Mouse (Mus musculus): ENCODE measurements around the gene Zfp874a. TPM values are rescaled to one million over a fixed set of nuclear protein-coding genes. Genes with fewer than 3 reads are reported as not detected.
"Not testable (repeated sequence)": the region's sequence is repeated elsewhere in the genome, so short reads cannot be mapped to it uniquely, and the experiment has no call there.

Gene Zfp874a
- polyA plus RNA-seq, 1 experiment from 2014 or later = 8.7 TPM

DNA sequence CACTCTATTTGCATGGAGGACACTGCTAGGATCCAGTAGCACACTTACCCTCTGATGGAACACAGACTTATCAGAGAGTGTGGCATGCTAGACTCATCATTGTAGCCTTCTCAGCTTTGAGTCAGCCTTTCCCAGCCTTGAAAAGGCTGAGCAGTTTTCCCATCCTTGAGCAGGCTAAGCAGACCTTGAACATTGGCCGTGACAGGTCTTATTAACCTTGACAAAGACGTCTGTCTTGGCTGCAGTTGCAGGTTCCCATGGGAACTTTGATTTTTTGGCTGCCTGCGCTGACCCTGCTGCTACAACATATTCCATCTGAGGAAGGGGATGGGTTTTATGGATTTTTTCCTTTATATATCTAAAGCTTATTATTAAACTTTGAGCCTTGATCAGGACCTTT is 23.3 kb downstream of the Zfp874a start:
- no peak overlapping the region for H3K9ac ChIP-seq
- no peak overlapping the region for H3K4me2 ChIP-seq
- H3K4me1 ChIP-seq = no peaks in the 10 kb centered on the region
- no peak for ATAC-seq (ENCODE audit: insufficient read depth, low FRiP score, low read depth)
- no peak overlapping the region for H3K27ac ChIP-seq
- H3K27me3 ChIP-seq (replicated peaks) = no peaks in the 10 kb centered on the region
- no peak overlapping the region for H3K4me3 ChIP-seq (replicated peaks)
- WGBS = 70% methylated on average over 3 of the region's 3 CpGs
- no peaks in the 10 kb centered on the region for H3K36me3 ChIP-seq
- no peaks in the 10 kb centered on the region for H3K9me3 ChIP-seq

- not testable (repeated sequence) for H3K4me3 ChIP-seq (replicated peaks); H3K27ac ChIP-seq; H3K27me3 ChIP-seq (replicated peaks); H3K9ac ChIP-seq; H3K4me2 ChIP-seq; H3K9me3 ChIP-seq; H3K4me1 ChIP-seq; H3K36me3 ChIP-seq; ATAC-seq (ENCODE audit: insufficient read depth, low FRiP score, low read depth)
Observed at GRCm38 (mm10) chr13:67425699-67426098, 25.7 kb downstream of the Zfp874a start.

DNA sequence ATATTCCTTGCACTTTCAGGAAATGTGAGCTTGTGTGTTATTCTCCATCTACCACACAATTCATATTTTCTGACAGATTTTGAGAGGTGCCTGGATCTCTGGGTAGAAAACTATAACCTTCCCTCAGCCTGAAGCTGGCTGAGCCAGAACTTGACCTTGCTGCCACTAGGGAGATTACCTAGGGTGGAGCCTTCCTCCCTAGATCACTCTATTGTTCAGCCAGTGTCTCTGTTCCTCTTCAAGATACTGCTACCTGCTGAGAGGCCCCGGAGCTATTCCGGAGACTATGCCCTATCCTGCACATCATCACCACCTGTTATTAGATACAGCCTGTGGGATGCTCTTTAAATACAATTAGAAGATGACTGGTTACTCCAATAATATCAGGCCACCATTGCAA is 28.9 kb downstream of the Zfp874a start:
- H3K27ac ChIP-seq; H3K4me3 ChIP-seq (replicated peaks); H3K27me3 ChIP-seq (replicated peaks); H3K4me2 ChIP-seq; H3K36me3 ChIP-seq; H3K9me3 ChIP-seq; H3K9ac ChIP-seq; H3K4me1 ChIP-seq; ATAC-seq (ENCODE audit: insufficient read depth, low FRiP score, low read depth): not testable (repeated sequence)
- WGBS = 74% methylated on average over 2 of the region's 2 CpGs

DNA sequence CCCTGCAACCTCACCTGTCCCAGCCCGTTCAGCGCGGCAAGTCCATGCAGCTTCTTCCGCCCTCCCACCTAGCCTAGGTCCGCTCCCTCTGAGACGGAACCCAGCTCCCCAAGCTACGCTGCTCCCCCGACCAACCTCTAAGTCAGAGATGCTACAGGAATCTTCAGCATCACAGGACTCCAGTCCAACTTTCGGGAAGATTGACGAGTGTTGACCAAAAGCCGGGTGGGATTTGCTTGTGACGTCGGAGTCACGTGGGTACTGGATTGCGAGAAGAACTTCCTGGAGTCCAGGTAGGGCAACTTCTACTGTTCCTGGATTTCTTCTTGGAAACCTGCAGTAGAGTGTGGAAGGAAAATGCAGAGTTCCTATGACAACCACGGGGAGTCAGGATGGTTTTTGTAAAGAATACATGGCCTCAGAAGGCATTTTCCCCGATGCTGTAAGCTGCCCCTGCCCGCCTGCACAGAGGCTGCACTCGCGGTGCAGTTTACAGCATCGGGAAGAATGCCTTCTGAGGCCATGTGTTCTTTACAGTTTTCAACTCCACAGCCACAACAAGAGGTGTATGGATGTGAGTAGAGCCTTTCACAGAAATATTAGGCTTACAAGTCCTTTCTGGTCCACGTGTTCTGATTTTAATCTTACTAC is 30.1 kb downstream of the Zfp874a start, which contains the start of gene Zfp459:
TSS of gene Zfp459 (minus strand) at position 212 of the 651 bp plus-strand sequence.
- Histone ChIP-seq H3K9me3 (no peaks in the 10 kb centered on the region), H3K9ac (peak within 1 kb of the TSS; percentile 32; the same call in 1 of the 2 replicates), H3K27ac (no peak within 1 kb of the TSS; the same call in 1 of the 2 replicates), H3K36me3 (no peaks in the 10 kb centered on the region), H3K4me3 (replicated peaks) (peak within 1 kb of the TSS; percentile 61), H3K4me1 (no peaks in the 10 kb centered on the region), H3K27me3 (replicated peaks) (no peaks in the 10 kb centered on the region), H3K4me2 (peak within 1 kb of the TSS; percentile 83)
- WGBS = 1% methylated on average over 22 of the region's 22 CpGs
- peak; percentile 81 for ATAC-seq (ENCODE audit: insufficient read depth, low FRiP score, low read depth)

- Histone ChIP-seq H3K4me3 (replicated peaks) (peak overlapping the region; percentile 61), H3K4me2 (peak overlapping the region; percentile 83), H3K36me3 (no peaks in the 10 kb centered on the region), H3K27me3 (replicated peaks) (no peaks in the 10 kb centered on the region), H3K9ac (peak overlapping the region; percentile 32; the same call in 1 of the 2 replicates), H3K27ac (no peak overlapping the region; the same call in 1 of the 2 replicates), H3K9me3 (no peaks in the 10 kb centered on the region), H3K4me1 (no peaks in the 10 kb centered on the region)
- WGBS = 31% methylated on average over 11 of the region's 11 CpGs
- ATAC-seq (ENCODE audit: insufficient read depth, low FRiP score, low read depth) = peak; percentile 58; the same call in 1 of the 2 replicates
Observed at GRCm38 (mm10) chr13:67420558-67421206, 30.7 kb downstream of the Zfp874a start.

- no peak overlapping the region for H3K9ac ChIP-seq
- ATAC-seq (ENCODE audit: insufficient read depth, low FRiP score, low read depth) = no peak
- no peak overlapping the region for H3K27ac ChIP-seq
- no peaks in the 10 kb centered on the region for H3K9me3 ChIP-seq
- H3K4me1 ChIP-seq = no peaks in the 10 kb centered on the region
- H3K4me2 ChIP-seq = no peak overlapping the region
- no peak overlapping the region for H3K4me3 ChIP-seq (replicated peaks)
- H3K36me3 ChIP-seq = no peaks in the 10 kb centered on the region
- 84% methylated on average over 3 of the region's 3 CpGs for WGBS
- H3K27me3 ChIP-seq (replicated peaks) = no peaks in the 10 kb centered on the region
Observed at GRCm38 (mm10) chr13:67416811-67417210, 34.6 kb downstream of the Zfp874a start.

DNA sequence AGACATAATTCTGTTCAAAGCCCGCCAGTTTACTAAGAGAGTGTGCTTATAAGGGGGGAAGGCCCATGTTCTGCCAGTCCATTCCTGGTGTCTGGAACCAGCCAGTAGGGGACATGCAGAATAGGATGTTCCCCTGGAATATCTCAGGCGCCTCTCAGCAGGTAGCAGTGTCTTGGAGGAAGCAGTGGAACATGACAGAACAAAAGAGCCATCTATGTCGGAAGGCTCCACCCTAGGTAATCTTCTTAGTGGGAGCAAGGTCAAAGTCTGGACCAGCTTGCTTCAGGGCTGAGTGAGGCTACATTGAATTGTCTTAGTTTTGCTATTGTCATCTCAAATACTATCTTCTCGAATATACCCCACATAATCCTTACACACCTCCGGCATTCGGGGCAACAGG is 35.7 kb downstream of the Zfp874a start:
- H3K36me3 ChIP-seq = no peaks in the 10 kb centered on the region

GRCm38 (mm10) chr13:67413634-67414033 is 37.8 kb downstream of the Zfp874a start:
- H3K4me1 ChIP-seq; H3K27me3 ChIP-seq (replicated peaks); H3K9ac ChIP-seq; H3K27ac ChIP-seq; H3K36me3 ChIP-seq; ATAC-seq (ENCODE audit: insufficient read depth, low FRiP score, low read depth); H3K4me3 ChIP-seq (replicated peaks); H3K9me3 ChIP-seq; H3K4me2 ChIP-seq: not testable (repeated sequence)
- WGBS = 63% methylated on average over 3 of the region's 3 CpGs

More for the DNA sequence above, 35.7 kb downstream of the Zfp874a start:
- Histone ChIP-seq H3K27me3 (replicated peaks) (no peaks in the 10 kb centered on the region), H3K27ac (no peak overlapping the region), H3K4me2 (no peak overlapping the region), H3K9ac (no peak overlapping the region), H3K4me1 (no peaks in the 10 kb centered on the region), H3K9me3 (no peaks in the 10 kb centered on the region), H3K4me3 (replicated peaks) (no peak overlapping the region)
- no peak for ATAC-seq (ENCODE audit: insufficient read depth, low FRiP score, low read depth)
- WGBS = 80% methylated on average over 6 of the region's 6 CpGs

DNA sequence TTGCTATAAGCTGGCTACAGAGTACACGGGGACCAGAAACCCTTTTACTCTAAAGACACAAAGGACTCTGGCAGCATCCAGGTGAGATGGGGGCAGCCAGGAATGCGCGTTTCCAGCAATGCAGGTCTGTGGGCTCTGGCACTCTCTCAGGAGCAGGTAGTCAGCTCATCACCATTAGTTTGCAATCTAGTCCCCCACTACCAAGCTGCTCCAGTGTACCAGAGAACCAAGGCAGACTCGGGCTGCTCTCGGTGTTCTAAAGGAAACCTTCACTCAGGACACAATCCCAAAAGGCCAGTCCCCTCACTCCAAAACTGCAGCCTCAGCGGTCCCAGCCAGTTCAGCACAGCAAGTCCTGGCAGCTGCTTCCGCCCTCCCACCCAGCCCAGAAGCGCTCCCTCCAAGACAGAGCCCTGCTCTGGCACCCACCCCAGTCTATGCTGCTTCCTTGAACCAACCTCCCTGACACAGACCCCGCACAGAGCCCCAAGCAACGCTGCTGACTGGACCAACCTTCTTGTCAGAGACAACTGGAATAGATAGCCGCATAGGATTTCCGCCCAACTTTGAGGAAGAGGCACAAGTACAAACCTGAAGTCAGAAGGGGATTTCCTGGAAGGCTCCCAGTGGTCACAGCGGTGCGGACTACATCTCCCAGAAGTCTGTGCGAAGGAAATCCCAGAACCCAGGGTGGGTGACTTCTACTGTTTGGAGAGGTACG is 52.1 kb downstream of the Zfp874a start, which contains the start of gene Zfp429:
TSS of gene Zfp429 (minus strand) at position 637 of the 721 bp plus-strand sequence.
- Histone ChIP-seq H3K4me3 (replicated peaks) (peak within 1 kb of the TSS; percentile 65), H3K27ac (peak within 1 kb of the TSS; percentile 48; the same call in 1 of the 2 replicates), H3K9ac (0 out of 2 replicates have a peak within 1 kb of the TSS, but pooled peaks have one; percentile 9), H3K4me2 (peak within 1 kb of the TSS; percentile 53)
- H3K9me3 ChIP-seq; H3K36me3 ChIP-seq; H3K27me3 ChIP-seq (replicated peaks); H3K4me1 ChIP-seq: not testable (repeated sequence)
- WGBS = 3% methylated on average over 16 of the region's 16 CpGs
- peak; percentile 92 for ATAC-seq (ENCODE audit: insufficient read depth, low FRiP score, low read depth)

DNA sequence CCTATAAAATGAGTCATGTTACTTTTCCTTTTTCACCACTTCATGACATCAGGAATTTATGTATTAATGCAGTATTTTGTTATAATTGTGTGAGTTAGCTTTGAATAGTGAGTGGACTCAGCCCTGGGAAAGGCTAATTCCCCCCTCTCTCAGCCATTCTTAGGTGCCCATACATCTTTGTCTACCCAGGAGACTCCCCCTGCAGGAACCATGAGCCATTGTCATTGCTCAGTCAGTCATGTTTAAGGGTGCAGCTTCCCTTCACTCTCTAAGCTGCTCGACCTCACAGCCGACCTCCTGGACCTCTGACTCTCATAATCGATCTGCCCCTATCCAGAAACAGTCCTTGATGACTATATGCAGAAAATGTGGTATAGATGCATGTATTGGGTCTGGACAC is 75.2 kb downstream of the Zfp874a start:
- 78% methylated on average over 3 of the region's 3 CpGs for WGBS
- ATAC-seq (ENCODE audit: insufficient read depth, low FRiP score, low read depth); H3K9me3 ChIP-seq; H3K4me3 ChIP-seq (replicated peaks); H3K9ac ChIP-seq; H3K4me1 ChIP-seq; H3K4me2 ChIP-seq; H3K36me3 ChIP-seq; H3K27ac ChIP-seq; H3K27me3 ChIP-seq (replicated peaks): not testable (repeated sequence)

GRCm38 (mm10) chr13:67375050-67375911 is 76.1 kb downstream of the Zfp874a start, which contains the start of the genes Gm28041 and Zfp456:
Gene Gm28041 (minus strand): TSS chr13:67375733.
Gene Zfp456 (minus strand): TSS chr13:67375810.
- H3K27me3 ChIP-seq (replicated peaks); H3K36me3 ChIP-seq; H3K27ac ChIP-seq; H3K9ac ChIP-seq; H3K4me1 ChIP-seq; H3K9me3 ChIP-seq: not testable (repeated sequence)
- WGBS = 12% methylated on average over 13 of the region's 15 CpGs
- Histone ChIP-seq H3K4me3 (replicated peaks) (peak within 1 kb of the TSS; percentile 54), H3K4me2 (peak within 1 kb of the TSS; percentile 58)
- peak; percentile 92 for ATAC-seq (ENCODE audit: insufficient read depth, low FRiP score, low read depth)

Measured in stomach, embryonic 15.5 days (tissue).